Mouse (Mus musculus) thymus, postnatal 14 days (tissue): ENCODE data around the gene Ubtf.
"Not testable (repeated sequence)": the region's sequence is repeated elsewhere in the genome, so short reads cannot be mapped to it uniquely, and the experiment has no call there.

Source experiments
- DNase-seq: peaks from one replicate; pipeline ENCODE4 v3.0.0; 2021

Ubtf gene

GRCm38 (mm10) chr11:102291051-102291535 lies 28.4 kb downstream of the Ubtf start:
- DNase-seq: no peak

GRCm38 (mm10) chr11:102290141-102290540 lies 29.4 kb downstream of the Ubtf start:
- no peak for DNase-seq

- DNase-seq: no peak
Observed at GRCm38 (mm10) chr11:102289511-102290100, 29.9 kb downstream of the Ubtf start.

- DNase-seq: no peak
Observed at GRCm38 (mm10) chr11:102288913-102289312, 30.6 kb downstream of the Ubtf start.

GRCm38 (mm10) chr11:102288027-102288804 lies 31.3 kb downstream of the Ubtf start:
- DNase-seq: no peak

GRCm38 (mm10) chr11:102287485-102287884 lies 32.1 kb downstream of the Ubtf start:
- no peak for DNase-seq

GRCm38 (mm10) chr11:102285095-102285834 lies 34.3 kb downstream of the Ubtf start:
- peak; percentile 84 for DNase-seq

- DNase-seq: peak; percentile 96
Observed at GRCm38 (mm10) chr11:102284501-102285094, 34.9 kb downstream of the Ubtf start, which contains the start of gene Tmub2. TSS of gene Tmub2 (plus strand) at chr11:102284931.

- DNase-seq: no peak
Observed at GRCm38 (mm10) chr11:102283922-102284321, 35.6 kb downstream of the Ubtf start.

GRCm38 (mm10) chr11:102280267-102280666 lies 39.3 kb downstream of the Ubtf start:
- not testable (repeated sequence) for DNase-seq

- DNase-seq: no peak
Observed at GRCm38 (mm10) chr11:102279595-102279994, 39.9 kb downstream of the Ubtf start.

GRCm38 (mm10) chr11:102277754-102278153 lies 41.8 kb downstream of the Ubtf start:
- DNase-seq: no peak

GRCm38 (mm10) chr11:102276411-102276915 lies 43.1 kb downstream of the Ubtf start:
- no peak for DNase-seq

- no peak for DNase-seq
Observed at GRCm38 (mm10) chr11:102268520-102269244, 50.9 kb downstream of the Ubtf start, which contains the start of gene Asb16. TSS of gene Asb16 (plus strand) at chr11:102268743.

- DNase-seq: peak; percentile 71
Observed at GRCm38 (mm10) chr11:102267480-102267879, 52.1 kb downstream of the Ubtf start.

- no peak for DNase-seq
Observed at GRCm38 (mm10) chr11:102266631-102267355, 52.7 kb downstream of the Ubtf start.

- DNase-seq: no peak
Observed at GRCm38 (mm10) chr11:102265816-102266215, 53.7 kb downstream of the Ubtf start.

- DNase-seq: no peak
Observed at GRCm38 (mm10) chr11:102263211-102263610, 56.3 kb downstream of the Ubtf start.

- DNase-seq: peak; percentile 7
Observed at GRCm38 (mm10) chr11:102258521-102258920, 61.0 kb downstream of the Ubtf start.

GRCm38 (mm10) chr11:102258095-102258494 lies 61.4 kb downstream of the Ubtf start:
- no peak for DNase-seq

- peak; percentile 27 for DNase-seq
Observed at GRCm38 (mm10) chr11:102257514-102257913, 62.0 kb downstream of the Ubtf start.
